Mouse (Mus musculus) testis, adult 2 months (tissue): ENCODE results near the gene Psmd2.

Source experiments
- CTCF ChIP-seq: fragments of 200-500 bp; IDR thresholded peaks from 2 replicates; pipeline ENCODE4 v1.5.1; 2012; ENCODE audit warnings: low read depth, mild to moderate bottlenecking, inconsistent platforms, low read length, moderate library complexity; ENCODE audit not compliant: control insufficient read depth, insufficient read depth, insufficient replicate concordance
- POLR2A ChIP-seq: fragments of 200-500 bp; IDR thresholded peaks from 2 replicates; pipeline ENCODE4 v1.6.1; 2012; ENCODE audit warnings: low read depth, mild to moderate bottlenecking, inconsistent platforms, low read length, moderate library complexity; ENCODE audit not compliant: control insufficient read depth

DNA sequence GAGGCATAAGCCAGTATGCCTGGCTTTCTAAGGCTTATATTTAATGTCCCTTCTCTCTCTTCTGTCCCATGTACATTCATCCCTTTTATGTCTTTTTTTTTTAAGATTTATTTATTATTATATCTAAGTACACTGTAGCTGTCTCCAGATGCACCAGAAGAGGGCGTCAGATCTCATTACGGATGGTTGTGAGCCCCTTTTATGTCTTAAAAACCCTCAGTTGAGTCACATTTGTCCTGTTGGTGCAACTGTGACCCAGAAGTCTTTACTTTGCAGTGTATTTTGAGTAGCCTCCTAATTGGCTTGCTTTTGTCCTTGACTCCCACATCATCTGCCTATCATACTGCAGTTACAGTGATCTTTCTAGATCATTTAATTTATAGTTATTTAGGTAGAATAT lies 1.9 kb downstream of the Psmd2 start:
- no peak for TF ChIP-seq POLR2A
- TF ChIP-seq CTCF: no peak
